Mouse (Mus musculus) Patski (cell line): ENCODE measurements around the gene Gpr137. TPM values are rescaled to one million over a fixed set of nuclear protein-coding genes. Genes with fewer than 3 reads are reported as not detected.

ENCODE experiments used
- ATAC-seq: fragments of 100-300 bp; one replicate; pipeline ENCODE4 v1.8.0; 2021
- CTCF ChIA-PET: fragments of 350-600 bp; sonication (Branson Sonifier 250); formaldehyde crosslinking; loops from one replicate; lab custom pipeline; 2022; ENCODE audit warnings: inconsistent platforms; lab: Charles Lee
- POLR2A ChIA-PET: fragments of 350-600 bp; sonication (Branson Sonifier 250); formaldehyde crosslinking; loops from one replicate; lab custom pipeline; 2022; ENCODE audit warnings: antibody characterized with exemption, inconsistent platforms; lab: Charles Lee
- DNase-seq: peaks from one replicate; pipeline ENCODE4 v3.0.0-alpha.2; 2011; ENCODE audit warnings: low read depth, low spot score
- H3K27me3 ChIP-seq: fragments of 371-371 bp; one replicate; pipeline ENCODE4 v1.5.1; 2021
- CTCF ChIP-seq: fragments of 100-300 bp; IDR thresholded peaks from one replicate; pipeline ENCODE4 v1.5.1; 2021
- in situ Hi-C: fragments of 300-500 bp; cut with MboI; formaldehyde crosslinking; loops from 3 replicates; pipeline ENCODE4 v1.11.1; 2018; ENCODE audit warnings: low pct_unique_long_range_greater_than_20kb, mixed read lengths
- polyA plus RNA-seq: library from polyadenylated mRNA; unstranded; gene quantifications from one replicate; pipeline ENCODE4 v1.2.3, GENCODE M21; 2021

Gene Gpr137
- polyA plus RNA-seq, 1 experiment from 2014 or later, result 73.0 TPM

DNA sequence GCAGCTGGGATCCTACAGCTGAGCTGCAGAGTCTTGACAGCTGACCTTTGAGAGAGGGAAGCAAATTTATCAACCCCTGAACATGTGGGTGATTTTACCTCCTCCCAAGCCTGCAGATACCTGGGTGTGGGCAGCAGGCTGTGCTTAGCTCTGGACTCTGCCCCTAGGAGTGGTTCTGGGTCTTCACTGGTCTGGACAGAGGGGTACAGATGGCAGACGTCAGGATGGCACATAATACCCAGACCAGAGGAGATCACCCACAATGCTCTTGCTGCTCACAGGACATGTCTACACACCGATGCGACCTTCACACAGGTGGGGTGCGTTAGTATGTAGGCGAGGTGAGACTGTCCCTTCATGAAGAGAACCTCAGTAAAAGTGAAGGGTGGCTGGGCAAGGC, 7.3 kb upstream of the Gpr137 start:
- ATAC-seq (no peak), DNase-seq (no peak)
- in situ Hi-C loops, result no loop called here
- CTCF ChIA-PET, result interaction anchor here (1.1 to 3.5 kb wide), 2 partner anchors 8 to 29 kb away, joined by 3 to 21 read pairs; partner anchors contain the start of genes Bad and Gpr137
- POLR2A ChIA-PET, result interaction anchor here (1.3 to 5.0 kb wide), 5 partner anchors 8 to 40 kb away, joined by 4 to 75 read pairs (median 6); partner anchors contain the start of genes Bad, Esrra, Gpr137 and Plcb3
- TF ChIP-seq CTCF, result no peak
- H3K27me3 ChIP-seq, result no peaks in the 10 kb centered on the region

DNA sequence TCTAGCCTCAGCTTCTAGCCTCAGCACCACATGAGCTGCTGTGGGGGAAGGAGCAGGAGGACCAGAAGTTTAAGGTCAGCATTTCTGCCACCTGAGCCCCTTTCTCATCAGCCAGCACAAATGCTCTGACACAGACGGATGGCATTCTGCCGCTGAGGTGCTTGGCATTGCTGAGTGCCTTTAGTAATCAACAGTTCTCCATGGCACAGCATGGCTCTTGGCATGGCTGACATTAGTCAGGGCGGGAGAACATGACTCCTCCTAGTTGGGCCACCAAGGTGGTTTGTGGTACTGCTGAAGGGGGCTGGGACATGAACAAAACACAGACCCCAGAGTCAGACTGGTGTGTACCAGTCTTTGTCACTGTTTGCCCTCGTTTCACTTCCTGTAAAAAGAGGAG, 5.9 kb upstream of the Gpr137 start:
- POLR2A ChIA-PET, result interaction anchor here (0.7 to 1.5 kb wide), 2 partner anchors 8 to 26 kb away, joined by 3 to 4 read pairs; partner anchors contain the start of gene Esrra
- CTCF ChIA-PET, result interaction anchor here (1.1 kb wide), 1 partner anchor 22 kb away, joined by 3 read pairs; no protein-coding TSS in a partner anchor
- TF ChIP-seq CTCF, result no peak

DNA sequence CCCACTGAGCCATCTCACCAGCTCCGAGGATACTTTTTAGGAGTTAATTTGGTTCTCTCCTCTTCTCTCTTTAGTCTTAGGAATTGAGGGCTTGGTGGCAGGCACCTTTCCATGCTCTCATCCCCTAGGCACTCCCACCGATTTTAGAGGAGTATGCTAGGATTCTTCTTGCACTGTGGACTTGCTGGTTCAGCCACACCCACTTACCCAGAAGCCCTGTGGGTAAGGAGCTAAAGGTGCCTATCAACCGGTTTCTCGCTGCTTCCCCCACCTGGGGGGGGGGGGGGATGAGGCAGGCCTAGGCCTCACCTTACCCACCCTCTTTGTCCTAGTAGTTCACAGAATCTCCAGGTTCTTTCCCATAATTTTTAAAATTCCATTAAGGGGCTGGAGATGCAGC, 5.5 kb upstream of the Gpr137 start:
- ChIA-PET POLR2A (interaction anchor here (1.5 kb wide), 1 partner anchor 26 kb away, joined by 4 read pairs; the partner anchor contains the start of gene Esrra), CTCF (no interaction called here)
- in situ Hi-C loops, result no loop called here
- TF ChIP-seq CTCF, result no peak
- no peak for DNase-seq
- ATAC-seq, result no peak
- H3K27me3 ChIP-seq, result no peaks in the 10 kb centered on the region

More for the DNA sequence above, 5.9 kb upstream of the Gpr137 start:
- no peak for ATAC-seq
- no peaks in the 10 kb centered on the region for H3K27me3 ChIP-seq
- in situ Hi-C loops, result no loop called here
- no peak for DNase-seq

DNA sequence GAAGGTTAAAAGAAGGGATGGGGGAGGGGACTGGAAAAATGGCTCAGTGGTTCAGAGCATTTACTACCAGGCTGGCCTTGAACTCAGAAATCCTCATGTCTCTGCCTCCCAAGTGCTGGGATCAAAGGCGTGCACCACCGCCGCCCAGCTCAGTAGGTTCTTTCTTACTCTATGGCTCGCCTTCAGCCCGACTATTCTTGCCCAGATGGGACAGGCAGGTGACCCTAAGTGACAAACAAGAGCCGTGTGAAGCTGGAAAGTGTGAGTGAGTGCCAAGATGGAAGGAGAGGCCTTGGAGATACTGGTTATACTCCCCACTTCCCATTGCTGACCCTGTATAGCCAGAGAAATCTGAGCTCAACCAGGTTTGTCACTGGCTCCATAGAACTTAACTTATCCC, 1.4 kb upstream of the Gpr137 start:
- DNase-seq, result no peak
- ChIA-PET CTCF (interaction anchor here (2.4 kb wide), 1 partner anchor 20 kb away, joined by 10 read pairs; no protein-coding TSS in a partner anchor), POLR2A (interaction anchor here (1.3 to 5.0 kb wide), 4 partner anchors 8 to 32 kb away, joined by 3 to 75 read pairs (median 11); no protein-coding TSS in a partner anchor)
- no peaks in the 10 kb centered on the region for H3K27me3 ChIP-seq
- TF ChIP-seq CTCF, result no peak
- no peak for ATAC-seq
- in situ Hi-C loops, result no loop called here

DNA sequence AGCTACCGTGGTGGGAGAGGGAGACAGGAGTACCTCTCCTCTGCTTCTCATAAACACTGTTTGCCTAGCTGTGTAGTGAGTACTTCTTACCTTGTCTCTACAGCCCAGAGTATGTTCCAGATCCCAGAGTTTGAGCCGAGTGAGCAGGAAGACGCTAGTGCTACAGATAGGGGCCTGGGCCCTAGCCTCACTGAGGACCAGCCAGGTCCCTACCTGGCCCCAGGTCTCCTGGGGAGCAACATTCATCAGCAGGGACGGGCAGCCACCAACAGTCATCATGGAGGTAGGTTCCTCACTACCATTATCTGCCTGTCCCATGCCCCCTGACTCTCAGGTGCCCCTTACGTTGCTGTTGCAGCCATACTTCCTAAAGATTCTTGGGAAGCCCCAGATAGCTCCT, 484 bp upstream of the Gpr137 start:
- in situ Hi-C loops, result no loop called here
- ChIA-PET POLR2A (interaction anchor here (1.2 to 5.0 kb wide), 9 partner anchors 9 to 97 kb away, joined by 3 to 75 read pairs (median 7); partner anchors contain the start of genes Esrra, Fkbp2 and Stip1), CTCF (interaction anchor here (2.4 to 2.8 kb wide), 2 partner anchors 9 to 19 kb away, joined by 10 to 21 read pairs; no protein-coding TSS in a partner anchor)
- no peak for DNase-seq
- no peak for TF ChIP-seq CTCF
- no peaks in the 10 kb centered on the region for H3K27me3 ChIP-seq
- ATAC-seq, result no peak

DNA sequence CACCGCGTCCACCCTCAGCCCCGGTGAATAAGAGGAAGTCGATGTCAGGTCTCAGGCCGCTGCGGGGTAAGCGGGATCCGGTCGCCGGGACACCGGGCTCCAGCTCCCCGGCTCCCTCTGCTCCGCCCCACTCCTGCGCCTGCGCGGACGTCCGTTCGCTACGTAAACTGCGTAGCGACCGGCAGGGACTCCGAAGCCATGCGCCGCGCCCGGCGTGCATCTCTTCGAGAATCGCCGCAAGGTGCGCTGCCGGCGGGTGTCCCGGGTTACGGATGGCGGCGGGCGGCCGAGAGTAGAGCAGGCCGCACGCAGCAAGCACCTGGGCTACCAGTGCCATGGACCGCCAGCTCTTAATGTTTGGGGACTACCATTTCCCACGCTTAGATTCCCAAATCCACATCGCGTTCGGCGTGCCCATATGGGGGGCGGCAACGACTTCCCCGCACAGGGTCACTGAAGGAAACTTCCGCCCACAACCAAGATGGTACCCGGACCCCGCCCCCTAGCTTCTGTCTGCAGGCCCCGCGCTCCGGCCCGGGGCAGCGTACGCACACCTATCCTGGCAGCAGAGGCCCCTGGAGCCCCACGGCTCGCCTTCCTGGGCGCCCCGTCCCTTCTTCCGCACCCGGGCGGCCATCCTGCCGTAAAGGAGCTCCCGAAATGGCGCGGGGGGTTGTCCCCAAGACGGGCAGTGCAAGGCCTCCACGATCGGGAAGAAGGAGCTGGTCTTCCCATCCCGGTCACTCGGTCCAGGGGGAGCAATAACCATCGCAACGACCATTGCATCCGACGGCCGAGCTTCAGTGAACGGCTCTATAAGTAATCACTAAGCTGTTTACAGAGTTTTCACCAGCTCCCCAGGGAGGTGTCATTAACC, 670 bp downstream of the Gpr137 start, which contains the start of gene Bad:
TSS of gene Bad (plus strand) at position 490 of the 877 bp plus-strand sequence.
- CTCF ChIA-PET, result interaction anchor here (1.0 to 2.8 kb wide), 6 partner anchors 10 to 102 kb away, joined by 3 to 21 read pairs (median 4); no protein-coding TSS in a partner anchor
- in situ Hi-C loops, result no loop called here

DNA sequence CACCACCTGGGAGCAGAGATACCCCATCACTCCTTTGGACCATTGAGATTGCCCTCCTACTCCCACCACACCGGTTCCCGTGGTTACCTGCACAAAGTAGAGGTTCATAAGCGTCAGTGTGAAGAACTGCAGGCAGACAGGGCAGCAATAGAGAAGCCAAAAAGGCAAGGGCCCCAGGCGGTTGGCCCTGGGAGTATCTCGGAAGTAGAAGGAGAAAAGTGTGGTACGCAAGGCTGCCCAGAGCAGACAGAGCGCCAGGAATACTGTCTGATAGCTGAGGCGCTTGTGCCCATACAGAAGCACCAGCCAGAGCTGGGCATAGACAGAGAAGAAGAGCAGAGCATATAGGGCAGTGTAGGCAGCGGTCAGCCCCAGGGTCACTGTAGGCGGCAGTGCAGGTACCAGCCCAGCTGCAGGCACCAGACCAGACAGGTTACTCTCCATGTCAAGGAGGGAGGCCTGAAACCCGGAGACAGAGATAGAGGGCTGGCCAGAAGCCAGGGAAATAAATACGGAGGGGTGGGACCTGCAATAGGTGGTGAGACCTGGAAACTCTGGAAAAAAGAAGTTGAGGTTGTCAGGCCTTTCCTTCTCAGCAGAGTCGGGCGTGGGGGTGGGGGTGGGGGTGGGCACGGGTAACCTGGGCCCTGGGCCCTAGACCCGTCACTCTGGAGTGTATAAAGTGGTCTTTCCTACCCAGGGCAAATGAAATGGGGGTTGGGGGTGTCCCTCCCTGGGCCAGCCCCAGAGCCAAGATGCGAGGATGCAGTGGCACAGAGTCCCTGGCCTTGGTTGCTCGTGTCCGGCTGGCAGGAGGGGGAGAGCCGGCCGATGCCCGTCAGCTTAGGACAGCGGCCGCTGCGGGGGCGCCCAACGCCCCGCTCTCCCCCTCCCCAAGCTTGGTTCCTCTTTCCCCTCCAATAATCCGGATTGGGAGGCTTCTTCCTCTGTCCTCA, 1.6 kb downstream of the Gpr137 start:
- CTCF ChIA-PET, result interaction anchor here (1.1 to 2.8 kb wide), 6 partner anchors 11 to 103 kb away, joined by 3 to 21 read pairs (median 4); no protein-coding TSS in a partner anchor
- no peak for ATAC-seq
- POLR2A ChIA-PET, result interaction anchor here (0.9 to 5.0 kb wide), 13 partner anchors 8 to 99 kb away, joined by 3 to 75 read pairs (median 5); partner anchors contain the start of genes Esrra, Plcb3, Ppp1r14b and Prdx5
- in situ Hi-C loops, result no loop called here
- no peak for TF ChIP-seq CTCF
- no peak for DNase-seq
- H3K27me3 ChIP-seq, result no peaks in the 10 kb centered on the region

More for the DNA sequence above, 670 bp downstream of the Gpr137 start, which contains the start of gene Bad:
- TF ChIP-seq CTCF, result no peak
- ATAC-seq, result peak; percentile 41
- POLR2A ChIA-PET, result interaction anchor here (0.6 to 5.0 kb wide), 22 partner anchors 8 to 99 kb away, joined by 3 to 75 read pairs (median 4); partner anchors contain the start of genes Esrra, Fkbp2, Plcb3 and Ppp1r14b
- no peak for DNase-seq
- H3K27me3 ChIP-seq, result no peaks in the 10 kb centered on the region

DNA sequence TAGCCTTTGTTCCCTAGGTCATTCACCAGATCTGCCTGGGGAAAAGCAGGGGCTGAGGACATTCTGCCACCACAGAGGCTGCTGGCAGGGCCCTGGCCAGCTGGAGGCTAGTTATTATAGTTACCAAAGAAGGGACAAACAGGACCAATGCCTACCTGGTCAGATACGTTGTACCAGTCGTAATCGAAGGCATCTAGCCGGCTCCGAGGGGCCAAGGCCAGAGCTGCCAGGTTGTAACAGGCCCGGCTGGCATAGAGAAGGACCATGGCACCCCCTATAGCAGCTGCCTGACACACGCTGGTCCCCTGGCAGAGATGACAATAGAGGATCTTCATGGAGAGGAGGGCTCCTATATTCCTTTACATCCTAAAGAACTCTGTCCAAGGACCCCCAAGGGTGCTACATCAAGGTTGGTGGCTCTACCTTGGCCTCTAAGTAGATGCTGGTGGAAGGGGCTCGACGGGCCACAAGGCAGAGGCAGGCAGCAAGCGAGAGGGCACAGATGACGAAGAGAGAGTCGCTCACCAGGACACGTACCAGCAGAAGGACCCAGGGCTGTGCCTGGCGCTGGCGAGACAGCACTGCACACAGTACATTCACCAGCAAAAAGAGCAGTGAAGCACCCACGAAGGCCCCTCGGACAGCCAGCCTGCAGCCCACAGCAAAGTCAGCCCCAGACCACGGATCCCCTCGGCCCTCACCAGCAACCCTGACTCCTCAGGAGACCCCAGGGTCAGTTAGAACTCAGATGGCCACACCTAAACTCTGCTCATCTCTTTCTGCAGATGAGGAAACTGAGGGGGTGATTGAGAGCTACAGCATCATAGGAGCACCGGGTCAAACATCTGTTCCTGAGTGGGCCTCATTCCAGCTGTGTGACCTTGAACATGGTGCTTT, 2.9 kb downstream of the Gpr137 start:
- DNase-seq, result no peak
- TF ChIP-seq CTCF, result no peak
- ChIA-PET POLR2A (interaction anchor here (1.1 to 5.0 kb wide), 3 partner anchors 9 to 36 kb away, joined by 3 to 75 read pairs (median 3); partner anchors contain the start of gene Plcb3), CTCF (interaction anchor here (1.7 kb wide), 1 partner anchor 16 kb away, joined by 5 read pairs; no protein-coding TSS in a partner anchor)
- no peak for ATAC-seq
- H3K27me3 ChIP-seq, result no peaks in the 10 kb centered on the region
- in situ Hi-C loops, result no loop called here
